Mouse (Mus musculus): ENCODE results near the gene Serpina1f. TPM values are rescaled to one million over a fixed set of nuclear protein-coding genes. Genes with fewer than 3 reads are reported as not detected.

Serpina1f gene
- polyA plus RNA-seq (2012; rRNA removed) = not detected in 2 replicates

GRCm38 (mm10) chr12:103695429-103695828, at the start of gene Serpina1f:
Serpina1f (minus strand) TSS chr12:103695529.

DNA sequence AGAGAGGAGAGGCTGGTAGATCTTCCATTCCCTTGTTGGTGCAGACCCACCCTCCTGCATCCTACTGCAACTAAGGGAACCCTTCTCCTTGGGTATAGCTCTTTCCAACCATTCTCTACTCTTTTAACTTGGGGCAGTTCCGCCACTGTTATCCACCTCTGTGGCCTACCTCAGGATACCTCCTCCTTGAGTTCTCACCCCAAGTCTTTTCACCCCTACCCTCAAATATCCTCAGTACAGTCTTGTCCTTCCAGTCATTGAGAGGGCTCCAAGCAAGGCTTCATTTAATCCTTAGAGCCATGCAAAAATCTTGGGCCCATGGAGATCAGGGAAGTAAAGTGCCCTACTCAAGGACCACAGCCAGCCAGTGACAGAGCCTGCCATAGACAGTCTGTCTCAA, 19.3 kb downstream of the Serpina1f start, which contains the start of gene Serpina16:
Gene Serpina16 (minus strand): TSS at position 101 of the 400 bp plus-strand sequence.

DNA sequence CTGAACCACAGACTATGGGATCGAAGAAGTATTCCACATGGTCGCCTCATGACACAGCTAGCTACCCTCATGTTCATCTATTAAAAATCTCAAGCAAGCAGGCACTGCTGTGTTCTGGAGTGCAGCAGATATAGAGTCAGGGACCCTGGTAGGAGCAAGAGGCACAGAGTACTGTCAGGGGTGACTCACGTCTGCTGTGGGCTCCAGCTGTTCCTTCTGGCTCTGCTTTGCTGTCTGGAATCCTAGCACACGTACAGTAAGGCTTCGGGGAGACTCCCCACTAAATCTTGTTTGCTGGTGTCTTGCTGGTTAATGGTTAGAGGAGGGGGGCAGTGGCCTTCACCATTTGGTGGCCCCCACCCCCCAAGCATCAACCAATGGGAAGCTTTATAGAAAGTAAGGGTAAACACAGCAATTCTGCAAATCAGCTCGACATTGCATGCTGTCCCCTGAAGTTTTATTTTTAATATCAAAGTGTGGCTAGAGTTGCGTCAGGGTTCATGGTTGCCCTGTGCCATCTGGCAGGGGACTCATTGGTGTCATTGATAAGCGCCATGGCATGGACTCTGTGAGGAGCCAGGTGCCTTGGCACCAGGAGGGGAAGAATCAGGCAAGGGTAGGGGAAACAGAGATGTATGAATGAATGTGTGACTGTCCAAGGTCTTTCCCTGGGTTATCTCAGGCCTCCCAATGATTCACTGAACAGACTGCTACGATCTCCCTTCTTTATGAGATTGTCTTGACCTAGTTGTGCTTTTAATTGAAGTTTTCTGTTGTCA, 38.3 kb downstream of the Serpina1f start, which contains the start of gene Serpina6:
Gene Serpina6 (minus strand): TSS at position 365 of the 779 bp plus-strand sequence.

Other genes starting within 250 kb of the Serpina1f start
- not detected in 2 replicates for gene Ifi27l2b, start 238.3 kb downstream of the Serpina1f start, polyA plus RNA-seq (2012; rRNA removed)
- gene Ppp4r4, start 163.2 kb downstream of the Serpina1f start, polyA plus RNA-seq (2012; rRNA removed) = 3.6 and 4.4 TPM in 2 replicates
- gene Serpina10, start 64.1 kb downstream of the Serpina1f start, polyA plus RNA-seq (2012; rRNA removed) = not detected in 2 replicates
- 0.11 TPM in 1 of 2 replicates, not detected in the other for gene Serpina6, start 38.3 kb downstream of the Serpina1f start, polyA plus RNA-seq (2012; rRNA removed)
- gene Serpina16, start 19.4 kb downstream of the Serpina1f start, polyA plus RNA-seq (2012; rRNA removed) = not detected in 2 replicates
- not detected in 2 replicates for gene Serpina1d, start 78.1 kb upstream of the Serpina1f start, polyA plus RNA-seq (2012; rRNA removed)
- 0.06 and 0.16 TPM in 2 replicates for gene Serpina1b, start 134.8 kb upstream of the Serpina1f start, polyA plus RNA-seq (2012; rRNA removed)
- not detected in 2 replicates for gene Serpina1a, start 168.0 kb upstream of the Serpina1f start, polyA plus RNA-seq (2012; rRNA removed)
- gene Serpina1c, start 209.4 kb upstream of the Serpina1f start, polyA plus RNA-seq (2012; rRNA removed) = 0.08 TPM in 1 of 2 replicates, not detected in the other

Data from central nervous system, embryonic 14 days (tissue).